Mouse (Mus musculus) embryonic fibroblast, embryonic 13.5 days (primary cell): Measurements from ENCODE around the gene Cbx6.
A peak's percentile ranks its signal among the peaks of the same experiment; 100 is the strongest.

Experiments used
- CTCF ChIP-seq: IDR thresholded peaks from 2 replicates; pipeline ENCODE4 v1.5.1; 2011; ENCODE audit warnings: mild to moderate bottlenecking, control low read depth, low read length, moderate library complexity, borderline replicate concordance; ENCODE audit not compliant: insufficient read depth
- POLR2A ChIP-seq: IDR thresholded peaks from 2 replicates; pipeline ENCODE4 v1.6.1; 2011; ENCODE audit warnings: low read depth, mild to moderate bottlenecking, control low read depth, low read length, moderate library complexity

DNA sequence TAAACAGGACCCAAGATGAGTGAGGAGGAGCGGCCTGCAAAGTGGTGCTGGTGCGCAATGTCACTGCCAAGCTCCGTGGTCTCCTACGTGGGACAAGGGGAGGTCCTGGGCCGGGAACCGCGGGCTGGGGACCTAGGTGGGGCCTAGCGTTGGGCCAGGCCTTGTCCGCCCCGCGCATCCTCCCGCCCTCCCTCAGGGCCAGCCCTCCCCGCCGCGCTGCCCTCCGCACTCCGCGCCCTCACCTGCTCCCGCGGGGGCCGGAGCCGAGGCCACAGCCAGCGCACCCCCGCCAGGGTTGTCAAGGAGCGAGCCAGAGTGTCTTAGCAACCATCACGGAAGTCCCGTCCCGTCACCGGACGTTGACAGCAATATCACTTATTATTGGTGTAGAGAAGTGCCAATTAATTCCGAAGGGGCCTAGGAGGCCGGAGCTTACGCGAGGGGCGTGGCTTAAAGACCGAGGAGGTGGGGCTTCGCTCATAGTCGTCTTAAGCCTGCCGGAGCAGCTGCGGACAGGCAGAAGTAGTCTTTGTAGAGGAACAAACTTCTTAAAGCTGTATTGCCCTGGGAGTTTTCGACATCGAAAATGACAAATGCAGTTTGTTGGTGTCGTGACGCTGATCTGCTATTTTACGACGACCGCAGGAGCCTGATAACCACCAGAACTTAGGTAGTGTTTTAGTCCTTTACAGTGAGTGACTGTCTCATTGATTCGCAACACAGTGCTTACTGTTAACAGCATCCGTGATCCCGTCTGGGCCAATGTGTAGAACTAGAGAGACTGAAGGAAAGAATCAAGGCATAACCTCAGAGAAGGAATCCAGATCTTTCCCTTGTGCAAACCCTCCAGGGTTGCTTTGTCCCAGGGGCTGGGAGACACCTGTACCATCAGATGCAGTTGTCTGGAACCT lies 60.1 kb downstream of the Cbx6 start:
- TF ChIP-seq CTCF: no peak
- peak; percentile 78 for TF ChIP-seq POLR2A
